Mouse (Mus musculus) lung, adult 2 months (tissue): ENCODE results near the gene Rundc1.

ENCODE experiments used
- CTCF ChIP-seq: fragments of 200-500 bp; IDR thresholded peaks from 2 replicates; pipeline ENCODE4 v1.5.1; 2011; ENCODE audit warnings: mild to moderate bottlenecking, low read length, control low read depth; ENCODE audit not compliant: insufficient read depth
- POLR2A ChIP-seq: fragments of 200-500 bp; IDR thresholded peaks from 2 replicates; pipeline ENCODE4 v1.6.1; 2011; ENCODE audit warnings: low read depth, mild to moderate bottlenecking, control low read depth, low read length, borderline replicate concordance; ENCODE audit errors: extremely low read depth

DNA sequence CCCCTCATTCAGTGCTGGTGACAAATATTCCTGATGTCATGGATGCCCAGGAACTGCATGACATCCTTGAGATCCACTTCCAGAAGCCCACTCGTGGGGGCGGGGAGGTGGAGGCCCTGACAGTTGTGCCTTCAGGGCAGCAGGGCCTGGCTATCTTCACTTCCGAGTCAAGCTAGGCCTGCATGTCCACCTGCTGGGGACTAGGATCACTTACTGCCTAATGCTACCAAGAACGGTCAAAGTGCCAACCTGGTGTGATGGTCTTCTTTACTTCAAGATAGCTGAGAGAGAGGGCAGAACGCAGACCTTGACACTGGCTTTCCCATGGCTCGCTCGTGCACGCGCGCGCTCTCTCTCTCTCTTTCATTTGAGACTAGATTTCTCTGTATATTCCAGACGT is 33.3 kb downstream of the Rundc1 start:
- TF ChIP-seq CTCF = no peak
- TF ChIP-seq POLR2A = no peak
